Mouse (Mus musculus) neural tube, embryonic 12.5 days (tissue): ENCODE data around the gene Tfip11. TPM values are rescaled to one million over a fixed set of nuclear protein-coding genes. Genes with fewer than 3 reads are reported as not detected.

Experiments
- ATAC-seq: fragments of 200-750 bp; cut with Nextera tagmentation; 2 replicates; pipeline ENCODE4 v1.8.0; 2017; ENCODE audit warnings: low read depth, mild to moderate bottlenecking, moderate TSS enrichment, moderate library complexity; ENCODE audit not compliant: low FRiP score
- H3K27ac ChIP-seq: fragments of 300-500 bp; sonication (generic); 2 replicates; pipeline ENCODE4 v1.5.1; 2016
- H3K27me3 ChIP-seq: fragments of 300-500 bp; sonication (generic); replicated peaks from 2 replicates; pipeline ENCODE4 v1.6.1; 2016; ENCODE audit warnings: mild to moderate bottlenecking
- H3K36me3 ChIP-seq: fragments of 300-500 bp; sonication (generic); 2 replicates; pipeline ENCODE4 v1.6.1; 2016; ENCODE audit warnings: mild to moderate bottlenecking
- H3K4me1 ChIP-seq: fragments of 300-500 bp; sonication (generic); 2 replicates; pipeline ENCODE4 v1.6.1; 2016
- H3K4me2 ChIP-seq: fragments of 300-500 bp; sonication (generic); replicated peaks from 2 replicates; pipeline ENCODE4 v1.6.1; 2016; ENCODE audit warnings: mild to moderate bottlenecking
- H3K4me3 ChIP-seq: fragments of 300-500 bp; sonication (generic); 2 replicates; pipeline ENCODE4 v1.5.1; 2016
- H3K9ac ChIP-seq: fragments of 300-500 bp; sonication (generic); 2 replicates; pipeline ENCODE4 v1.6.1; 2016; ENCODE audit warnings: mild to moderate bottlenecking
- H3K9me3 ChIP-seq: fragments of 300-500 bp; sonication (generic); 2 replicates; pipeline ENCODE4 v1.6.1; 2016; ENCODE audit warnings: mild to moderate bottlenecking
- WGBS: fragments of 180-500 bp; shearing (Covaris S2); methylation state at CpG from one replicate; pipeline ENCODE4 v1.1.7; 2016; 5-methylcytosine and 5-hydroxymethylcytosine counted together
- polyA plus RNA-seq: library from polyadenylated mRNA; unstranded; fragments of >200 nt; fragmentation: Nextera tagmentation; extraction: Ambion mirVana; gene quantifications from 2 replicates; pipeline ENCODE4 v1.2.1, GENCODE M21; 2016

Gene Tfip11
- polyA plus RNA-seq, 1 experiment from 2014 or later, result 40.3 TPM

DNA sequence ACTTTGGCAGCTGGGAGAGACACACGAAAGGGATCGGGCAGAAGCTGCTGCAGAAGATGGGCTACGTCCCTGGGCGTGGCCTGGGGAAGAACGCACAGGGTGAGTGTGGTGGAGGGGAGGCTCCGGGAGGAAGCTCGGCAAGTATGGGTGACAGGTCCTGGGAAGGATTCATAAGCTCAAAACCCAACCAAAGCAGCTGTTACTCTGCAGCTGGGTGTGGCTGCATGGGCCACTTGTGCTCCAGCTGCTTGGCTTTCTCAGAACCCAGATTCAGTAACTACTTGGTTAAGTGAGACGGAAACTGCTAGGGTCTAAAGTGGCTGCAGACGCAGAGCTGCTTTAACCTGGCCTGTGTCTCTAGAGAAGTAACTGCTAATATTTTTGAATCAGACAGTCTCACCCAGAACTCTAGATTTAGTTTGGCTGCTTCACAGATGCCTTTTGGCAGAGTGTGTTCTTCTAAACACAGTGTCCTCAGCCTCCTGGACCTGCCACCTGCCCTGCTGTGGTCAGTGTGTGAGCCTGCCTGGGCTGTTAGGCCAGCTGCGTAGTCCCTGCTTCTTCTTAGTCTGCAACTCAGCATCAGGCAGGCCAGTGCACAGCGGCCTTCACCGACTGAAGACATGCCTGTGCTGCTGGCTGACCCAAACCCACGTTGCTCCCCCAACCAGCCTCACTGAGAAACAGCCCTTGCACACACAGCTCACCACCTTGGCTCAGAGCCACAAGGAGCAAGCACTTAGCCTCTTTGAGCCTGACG, 3.8 kb downstream of the Tfip11 start:
- no peak for ATAC-seq
- H3K27ac ChIP-seq, result no peak overlapping the region
- H3K9ac ChIP-seq, result no peak overlapping the region
- H3K4me1 ChIP-seq, result peaks cover 22% of the 10 kb centered on the region
- H3K36me3 ChIP-seq, result peaks cover 70% of the 10 kb centered on the region
- WGBS, result 93% methylated on average over 14 of the region's 14 CpGs
- no peaks in the 10 kb centered on the region for H3K27me3 ChIP-seq
- no peaks in the 10 kb centered on the region for H3K9me3 ChIP-seq
- H3K4me2 ChIP-seq, result no peak overlapping the region
- no peak overlapping the region for H3K4me3 ChIP-seq

DNA sequence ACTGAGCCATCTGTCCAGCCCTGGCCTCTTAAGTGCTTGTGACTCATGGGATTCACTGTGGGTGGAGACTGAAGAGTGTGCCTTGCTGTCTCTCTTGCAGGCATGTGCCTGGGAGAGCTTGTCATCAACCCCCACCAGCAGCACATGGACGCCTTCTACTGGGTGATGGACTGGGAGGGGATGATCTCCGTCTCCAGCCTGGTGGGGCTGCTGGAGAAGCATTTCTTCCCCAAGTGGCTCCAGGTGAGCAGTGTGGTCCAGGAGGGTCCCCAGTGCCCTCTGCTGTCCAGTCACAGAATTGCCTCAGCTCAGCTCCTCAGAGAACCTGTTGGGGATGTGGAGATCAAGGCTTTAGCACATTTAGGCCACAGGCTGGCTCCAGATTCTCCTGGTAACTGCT, 9.3 kb downstream of the Tfip11 start:
- ATAC-seq, result peak; percentile 44; the same call in 1 of the 2 replicates
- 40% methylated on average over 2 of the region's 2 CpGs for WGBS
- H3K9ac ChIP-seq, result no peak overlapping the region

DNA sequence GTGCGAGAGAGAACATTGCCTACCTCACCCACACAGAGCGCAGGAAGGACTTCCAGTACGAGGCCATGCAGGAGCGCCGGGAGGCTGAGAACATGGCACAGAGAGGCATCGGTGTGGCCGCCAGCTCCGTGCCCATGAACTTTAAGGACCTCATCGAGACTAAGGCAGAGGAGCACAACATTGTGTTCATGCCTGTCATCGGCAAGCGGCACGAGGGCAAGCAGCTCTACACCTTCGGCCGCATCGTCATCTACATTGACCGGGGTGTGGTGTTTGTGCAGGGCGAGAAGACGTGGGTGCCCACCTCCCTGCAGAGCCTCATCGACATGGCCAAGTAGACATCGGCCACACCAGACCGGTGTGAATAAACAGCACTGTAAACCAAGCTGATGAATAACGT, 10.8 kb downstream of the Tfip11 start:
- Histone ChIP-seq H3K27ac (no peak overlapping the region), H3K4me1 (peaks cover 6% of the 10 kb centered on the region), H3K36me3 (peaks cover 79% of the 10 kb centered on the region), H3K9ac (no peak overlapping the region), H3K27me3 (no peaks in the 10 kb centered on the region), H3K9me3 (no peaks in the 10 kb centered on the region), H3K4me3 (no peak overlapping the region), H3K4me2 (no peak overlapping the region)
- WGBS, result 94% methylated on average over 22 of the region's 22 CpGs
- no peak for ATAC-seq

More for the DNA sequence above, 9.3 kb downstream of the Tfip11 start:
- Histone ChIP-seq H3K4me1 (no peaks in the 10 kb centered on the region), H3K27ac (no peak overlapping the region), H3K4me2 (no peak overlapping the region), H3K9me3 (no peaks in the 10 kb centered on the region), H3K4me3 (no peak overlapping the region), H3K27me3 (no peaks in the 10 kb centered on the region), H3K36me3 (peaks cover 90% of the 10 kb centered on the region)

DNA sequence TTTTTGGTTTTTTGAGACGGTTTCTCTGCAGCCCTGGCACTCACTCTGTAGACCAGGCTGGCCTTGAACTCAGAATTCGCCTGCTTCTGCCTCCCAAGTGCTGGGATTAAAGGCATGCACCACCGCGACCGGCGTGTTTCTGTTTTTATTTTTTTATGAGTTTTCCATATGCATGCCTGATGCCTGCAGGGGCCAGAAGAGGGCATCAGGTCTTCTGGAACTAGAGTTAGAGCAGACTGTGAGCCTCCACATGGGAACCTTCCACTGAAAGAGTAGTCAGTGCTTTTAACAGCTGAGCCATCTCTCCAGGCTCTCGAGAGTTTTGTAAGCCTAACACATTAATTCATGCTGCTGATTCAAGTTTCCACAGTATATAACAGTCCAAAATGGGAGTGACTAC, 13.1 kb downstream of the Tfip11 start:
- H3K9me3 ChIP-seq, result no peaks in the 10 kb centered on the region
- H3K27ac ChIP-seq, result no peak overlapping the region
- no peaks in the 10 kb centered on the region for H3K27me3 ChIP-seq
- peaks cover 57% of the 10 kb centered on the region for H3K36me3 ChIP-seq
- no peak overlapping the region for H3K4me3 ChIP-seq
- H3K9ac ChIP-seq, result no peak overlapping the region
- H3K4me2 ChIP-seq, result no peak overlapping the region
- 79% methylated on average over 7 of the region's 7 CpGs for WGBS
- H3K4me1 ChIP-seq, result peaks cover 20% of the 10 kb centered on the region
- ATAC-seq, result no peak

DNA sequence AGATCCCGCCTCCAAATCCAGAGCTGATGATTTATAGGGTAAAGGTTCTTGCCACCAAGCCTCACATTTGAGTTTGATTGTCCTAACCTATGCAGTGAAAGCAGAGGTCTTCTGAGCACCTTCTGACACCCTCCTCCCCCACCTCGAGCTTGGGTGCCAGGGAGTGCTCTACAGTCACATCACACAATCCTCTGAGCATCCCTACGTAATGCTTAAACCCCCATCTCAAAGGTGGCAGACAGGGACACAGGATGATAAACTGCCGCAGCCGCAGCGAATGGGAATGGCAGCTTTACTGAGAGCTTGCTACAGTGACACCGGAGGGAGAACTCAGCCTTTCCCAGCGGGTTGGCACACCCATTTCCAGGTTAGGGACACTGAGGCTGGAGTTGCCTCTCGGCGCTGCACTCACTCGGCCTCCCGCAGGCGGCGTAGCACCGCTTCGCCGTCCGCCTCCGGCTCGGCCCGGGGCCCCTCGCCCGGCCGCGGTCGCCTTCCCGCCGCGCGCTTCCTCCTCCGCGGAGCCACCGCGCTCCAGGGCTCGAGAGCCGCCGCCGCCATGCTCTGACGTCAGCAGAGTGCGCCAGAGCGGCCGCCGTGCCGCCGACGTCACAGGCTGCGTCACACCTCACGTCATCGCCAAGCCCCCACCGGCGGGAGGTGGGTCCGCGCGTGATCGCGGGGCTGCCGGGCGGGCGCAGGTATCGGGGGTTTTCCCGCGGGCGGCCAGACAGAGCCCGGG, 16.5 kb downstream of the Tfip11 start, which contains the start of the genes Srrd and Hps4:
Srrd (minus strand) TSS at position 578 of the 742 bp plus-strand sequence.
Hps4 (plus strand) TSS at position 621 of the 742 bp plus-strand sequence.
- Histone ChIP-seq H3K9me3 (no peaks in the 10 kb centered on the region), H3K4me2 (peak within 1 kb of the TSS; percentile 75), H3K27ac (no peak within 1 kb of the TSS), H3K36me3 (peaks cover 35% of the 10 kb centered on the region), H3K4me1 (peaks cover 38% of the 10 kb centered on the region), H3K27me3 (no peaks in the 10 kb centered on the region), H3K9ac (peak within 1 kb of the TSS; percentile 82), H3K4me3 (peak within 1 kb of the TSS; percentile 88)
- 1% methylated on average over 64 of the region's 64 CpGs for WGBS
- ATAC-seq, result peak; percentile 73

DNA sequence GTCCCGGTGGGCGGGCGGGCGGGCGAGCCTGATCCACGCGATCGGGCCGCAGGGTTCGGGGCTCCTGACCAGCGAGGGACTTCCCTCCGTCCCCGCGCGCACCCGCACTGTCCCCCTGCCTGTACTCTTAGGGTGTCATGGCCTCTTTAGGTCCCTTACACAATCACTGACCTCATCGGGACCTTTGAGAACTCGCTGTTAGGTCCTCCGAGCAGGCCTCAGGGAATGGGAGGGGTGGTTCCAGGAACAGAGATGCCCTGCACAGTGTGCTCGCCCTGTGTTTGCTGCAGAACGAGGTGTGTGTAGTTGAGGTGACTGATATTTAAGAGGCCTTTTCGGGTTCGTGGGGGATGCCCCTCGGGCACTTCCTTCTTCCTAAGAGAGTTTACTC, 17.0 kb downstream of the Tfip11 start:
- Histone ChIP-seq H3K27me3 (no peaks in the 10 kb centered on the region), H3K36me3 (peaks cover 35% of the 10 kb centered on the region), H3K9ac (peak overlapping the region; percentile 82), H3K27ac (no peak overlapping the region), H3K4me2 (peak overlapping the region; percentile 75), H3K4me1 (peaks cover 38% of the 10 kb centered on the region), H3K4me3 (peak overlapping the region; percentile 88), H3K9me3 (no peaks in the 10 kb centered on the region)
- 1% methylated on average over 24 of the region's 24 CpGs for WGBS
- peak; percentile 77 for ATAC-seq

DNA sequence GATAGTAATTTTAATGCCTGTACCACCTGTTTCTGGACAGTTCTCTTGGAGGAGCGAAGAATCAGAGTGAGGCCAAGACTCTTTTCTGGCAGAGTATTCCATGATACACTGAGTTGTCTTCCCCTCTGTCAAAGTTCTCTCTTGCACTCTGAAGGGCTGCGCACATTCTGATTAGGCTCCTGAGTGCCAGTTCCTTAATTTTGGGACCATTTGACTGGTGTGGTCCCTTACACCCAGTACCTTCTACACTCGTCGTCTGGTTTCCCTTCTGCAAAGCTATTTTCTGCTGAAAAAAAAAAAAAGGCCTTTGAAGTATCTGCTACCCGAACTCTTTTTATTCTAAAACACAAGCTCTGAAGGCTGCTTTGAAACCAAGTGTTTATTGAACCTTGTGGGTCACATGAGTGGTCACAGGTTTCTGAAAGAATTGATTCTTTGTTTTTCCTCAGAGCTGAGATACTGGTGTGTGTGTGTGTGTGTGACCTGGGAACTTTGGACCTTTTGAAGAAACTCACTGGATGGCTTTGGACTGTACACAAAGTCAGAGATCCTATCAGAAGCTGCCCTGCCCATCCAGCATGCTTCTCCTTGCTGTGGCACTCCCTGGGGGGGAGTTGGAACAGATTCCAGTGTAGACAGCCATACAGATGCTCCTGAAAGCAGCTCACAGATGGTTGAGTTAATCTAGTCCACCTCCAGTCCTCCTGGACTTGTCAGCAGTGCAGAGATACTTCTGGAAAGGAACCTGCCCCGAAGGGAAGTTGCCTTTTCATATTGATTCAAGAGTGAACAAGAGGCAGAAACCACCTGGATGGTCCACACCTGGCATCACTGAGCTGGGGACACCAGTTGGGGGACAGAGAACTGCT, 18.2 kb downstream of the Tfip11 start:
- Histone ChIP-seq H3K27ac (no peak overlapping the region), H3K4me2 (peak overlapping the region; percentile 75; the same call in 1 of the 2 replicates), H3K27me3 (no peaks in the 10 kb centered on the region), H3K9me3 (no peaks in the 10 kb centered on the region), H3K4me1 (peaks cover 38% of the 10 kb centered on the region), H3K36me3 (peaks cover 39% of the 10 kb centered on the region), H3K9ac (no peak overlapping the region; the same call in 1 of the 2 replicates), H3K4me3 (no peak overlapping the region)
- ATAC-seq, result no peak
- 80% methylated on average over 6 of the region's 6 CpGs for WGBS

DNA sequence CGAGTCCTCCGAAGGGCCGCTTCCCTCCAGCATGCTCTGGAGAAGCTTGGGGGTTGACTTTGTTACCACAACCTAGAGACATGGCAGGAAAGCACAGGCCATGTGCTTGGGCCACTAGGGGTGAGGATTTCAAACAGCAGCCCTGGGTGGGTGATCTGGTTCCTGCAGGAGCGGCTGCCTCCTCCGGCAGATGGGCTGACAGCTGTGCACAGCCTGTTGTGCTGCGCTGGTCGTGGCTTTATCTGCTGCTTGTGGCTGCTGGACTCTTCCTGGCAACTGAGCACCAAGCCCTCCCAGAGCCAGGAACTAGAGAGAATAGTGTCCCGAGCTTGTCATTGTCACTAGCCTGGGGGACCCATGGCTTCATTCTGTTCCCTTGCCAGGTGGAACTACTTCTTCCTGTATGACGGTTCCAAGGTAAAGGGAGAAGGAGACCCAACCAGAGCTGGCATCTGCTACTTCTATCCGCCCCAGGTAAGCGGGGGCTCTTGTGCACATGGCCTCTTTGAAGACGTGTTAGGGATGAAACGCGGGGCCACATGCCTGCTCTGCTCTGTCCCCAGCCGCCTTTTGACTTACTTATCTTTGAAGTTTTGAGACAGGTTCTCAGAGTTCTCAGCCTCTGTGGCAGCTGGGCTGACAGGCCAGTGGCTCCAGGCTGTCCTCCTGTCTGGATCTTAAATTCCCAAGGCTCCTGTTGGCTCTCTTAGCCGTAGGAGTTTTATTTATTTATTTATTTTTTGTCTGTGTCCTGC, 20.2 kb downstream of the Tfip11 start:
- H3K9me3 ChIP-seq, result no peaks in the 10 kb centered on the region
- peaks cover 47% of the 10 kb centered on the region for H3K36me3 ChIP-seq
- H3K4me3 ChIP-seq, result no peak overlapping the region
- H3K27ac ChIP-seq, result no peak overlapping the region
- WGBS, result 89% methylated on average over 16 of the region's 16 CpGs
- H3K4me1 ChIP-seq, result peaks cover 38% of the 10 kb centered on the region
- no peak for ATAC-seq
- H3K9ac ChIP-seq, result no peak overlapping the region
- no peaks in the 10 kb centered on the region for H3K27me3 ChIP-seq
- H3K4me2 ChIP-seq, result 0 out of 2 replicates have a peak overlapping the region, but pooled peaks have one; percentile 9

DNA sequence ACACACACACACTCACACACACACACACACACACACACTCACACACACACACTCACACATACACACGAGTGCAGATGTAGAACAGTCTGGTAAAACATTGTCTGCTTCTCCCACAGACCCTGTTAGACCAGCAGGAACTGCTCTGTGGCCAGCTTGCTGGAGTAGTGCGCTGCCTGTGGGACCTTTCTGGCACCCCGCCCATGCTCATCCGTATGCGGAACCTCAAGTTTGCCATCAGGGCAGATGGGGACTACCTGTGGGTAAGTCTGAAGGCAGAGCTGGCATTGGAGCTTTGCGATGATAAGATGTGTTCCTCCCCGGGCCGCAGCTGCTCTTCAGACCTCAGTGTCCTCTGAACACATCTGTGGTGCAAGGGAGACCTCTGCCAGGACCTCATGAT, 23.0 kb downstream of the Tfip11 start:
- Histone ChIP-seq H3K4me1 (peaks cover 17% of the 10 kb centered on the region), H3K4me3 (no peak overlapping the region), H3K9ac (no peak overlapping the region), H3K27me3 (no peaks in the 10 kb centered on the region), H3K36me3 (peaks cover 71% of the 10 kb centered on the region), H3K4me2 (no peak overlapping the region), H3K27ac (no peak overlapping the region), H3K9me3 (no peaks in the 10 kb centered on the region)
- ATAC-seq, result no peak
- 92% methylated on average over 8 of the region's 8 CpGs for WGBS

DNA sequence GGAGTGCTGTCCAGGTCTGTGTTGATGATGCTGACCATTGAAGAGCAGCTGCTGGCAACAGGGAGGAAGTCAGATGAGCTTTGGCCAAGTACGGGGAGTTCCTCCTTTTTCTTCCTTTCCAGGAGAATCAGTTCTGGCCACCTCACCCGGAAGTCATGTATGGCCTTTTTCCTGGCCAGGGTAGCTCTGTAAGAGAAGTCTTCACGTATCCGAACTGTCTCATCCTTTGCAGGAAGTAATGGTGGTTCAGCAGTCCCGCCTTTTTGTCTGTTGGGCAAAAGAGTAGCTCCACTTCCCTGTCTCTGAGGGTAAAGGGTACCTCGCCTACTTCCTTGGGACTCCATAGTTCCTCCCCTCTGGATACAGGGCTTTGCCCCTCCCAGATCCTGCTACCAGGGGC, 29.3 kb downstream of the Tfip11 start:
- Histone ChIP-seq H3K4me3 (no peak overlapping the region), H3K9ac (no peak overlapping the region), H3K27ac (no peak overlapping the region), H3K4me1 (no peaks in the 10 kb centered on the region), H3K36me3 (peaks cover 59% of the 10 kb centered on the region), H3K4me2 (no peak overlapping the region), H3K9me3 (no peaks in the 10 kb centered on the region), H3K27me3 (no peaks in the 10 kb centered on the region)
- WGBS, result 89% methylated on average over 6 of the region's 6 CpGs
- ATAC-seq, result no peak

DNA sequence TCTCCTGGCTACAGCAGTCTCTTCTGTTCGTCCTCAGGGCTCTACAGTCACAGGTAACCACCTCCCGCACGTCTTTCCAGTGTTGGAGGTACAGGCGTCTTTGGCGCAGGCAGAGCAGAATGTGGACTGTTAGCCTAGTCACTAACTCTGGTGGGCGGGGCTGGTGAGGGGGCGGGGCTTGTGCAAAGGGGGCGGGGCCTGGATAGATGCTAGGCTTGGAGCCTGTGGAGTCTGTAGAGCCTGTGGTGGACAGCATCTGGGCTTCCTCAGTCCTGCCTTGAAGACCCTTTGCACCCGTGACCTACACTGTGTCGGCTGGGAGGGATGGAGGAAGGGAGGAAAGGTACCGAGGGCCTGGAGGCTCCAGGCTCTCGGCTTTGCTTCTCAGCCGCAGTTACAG, 29.8 kb downstream of the Tfip11 start, which contains the start of gene Gm6583:
Gm6583 (minus strand) TSS at position 124 of the 400 bp plus-strand sequence.
- H3K9ac ChIP-seq, result no peak within 1 kb of the TSS
- peaks cover 55% of the 10 kb centered on the region for H3K36me3 ChIP-seq
- no peak within 1 kb of the TSS for H3K27ac ChIP-seq
- no peak within 1 kb of the TSS for H3K4me2 ChIP-seq
- H3K27me3 ChIP-seq, result no peaks in the 10 kb centered on the region
- no peaks in the 10 kb centered on the region for H3K4me1 ChIP-seq
- no peak within 1 kb of the TSS for H3K4me3 ChIP-seq
- ATAC-seq, result no peak
- H3K9me3 ChIP-seq, result no peaks in the 10 kb centered on the region
- 60% methylated on average over 13 of the region's 13 CpGs for WGBS
